Mouse (Mus musculus) regulatory T cell (primary cell): Measurements from ENCODE around the gene Foxn3.
"Not testable (repeated sequence)": the region's sequence is repeated elsewhere in the genome, so short reads cannot be mapped to it uniquely, and the experiment has no call there.

Experiments used
- in situ Hi-C: fragments of 300-600 bp; cut with MboI, MseI; formaldehyde crosslinking; loops from one replicate; pipeline ENCODE4 v1.15.1; 2025; ENCODE audit warnings: high pct_unique_total_duplicates

Gene Foxn3

DNA sequence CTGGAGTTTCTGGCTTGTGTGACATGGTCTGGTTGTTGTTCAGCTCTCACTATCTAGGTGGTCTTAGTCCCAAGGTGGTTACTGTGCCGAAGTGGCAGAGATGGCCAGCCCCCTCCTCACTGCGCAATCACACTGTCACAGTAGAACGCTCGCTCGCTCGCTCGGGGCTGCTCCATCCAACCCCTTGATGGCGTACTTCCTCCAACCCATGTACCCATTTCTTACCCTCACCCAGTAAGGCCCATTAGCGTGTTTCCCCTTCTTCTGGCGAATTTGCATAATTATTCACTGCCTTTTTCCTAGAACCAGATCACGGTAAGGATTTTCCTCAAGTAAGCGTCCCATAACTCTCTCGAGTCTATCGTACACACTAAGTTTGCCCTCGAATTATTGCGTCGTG, 369.3 kb downstream of the Foxn3 start:
- in situ Hi-C loops, result not testable (repeated sequence)

GRCm38 (mm10) chr12:99187671-99188070, 375.7 kb downstream of the Foxn3 start:
- in situ Hi-C loops, result no loop called here

- in situ Hi-C loops, result no loop called here
Measured at GRCm38 (mm10) chr12:99186239-99186638, 377.1 kb downstream of the Foxn3 start.

DNA sequence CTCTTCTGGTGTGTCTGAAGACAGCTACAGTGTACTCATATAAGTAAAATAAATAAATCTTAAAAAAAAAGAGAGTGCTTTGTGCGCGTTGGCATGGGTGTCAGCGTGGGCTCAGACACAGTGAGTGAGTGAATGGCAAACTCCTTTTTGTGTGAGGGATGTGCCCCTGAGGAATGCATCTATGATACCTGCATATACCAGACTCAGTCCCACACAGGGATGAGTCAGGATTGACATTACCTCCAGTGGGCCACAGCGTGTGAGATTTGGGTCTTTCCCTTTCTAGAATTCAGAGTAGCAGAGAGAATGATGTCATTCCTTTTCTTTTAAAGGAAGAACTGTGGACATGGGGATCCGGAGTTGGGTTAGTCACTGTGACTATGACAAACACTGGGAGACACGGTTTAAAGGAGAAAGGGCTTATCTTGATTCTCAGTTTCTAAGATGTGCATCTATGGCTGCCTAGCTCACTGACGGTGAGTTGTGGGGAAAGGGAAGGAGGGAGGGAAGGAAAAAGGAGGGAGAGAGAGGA, 380.1 kb downstream of the Foxn3 start:
- in situ Hi-C loops, result no loop called here

- in situ Hi-C loops, result no loop called here
Measured at GRCm38 (mm10) chr12:99182338-99182737, 381.0 kb downstream of the Foxn3 start.

DNA sequence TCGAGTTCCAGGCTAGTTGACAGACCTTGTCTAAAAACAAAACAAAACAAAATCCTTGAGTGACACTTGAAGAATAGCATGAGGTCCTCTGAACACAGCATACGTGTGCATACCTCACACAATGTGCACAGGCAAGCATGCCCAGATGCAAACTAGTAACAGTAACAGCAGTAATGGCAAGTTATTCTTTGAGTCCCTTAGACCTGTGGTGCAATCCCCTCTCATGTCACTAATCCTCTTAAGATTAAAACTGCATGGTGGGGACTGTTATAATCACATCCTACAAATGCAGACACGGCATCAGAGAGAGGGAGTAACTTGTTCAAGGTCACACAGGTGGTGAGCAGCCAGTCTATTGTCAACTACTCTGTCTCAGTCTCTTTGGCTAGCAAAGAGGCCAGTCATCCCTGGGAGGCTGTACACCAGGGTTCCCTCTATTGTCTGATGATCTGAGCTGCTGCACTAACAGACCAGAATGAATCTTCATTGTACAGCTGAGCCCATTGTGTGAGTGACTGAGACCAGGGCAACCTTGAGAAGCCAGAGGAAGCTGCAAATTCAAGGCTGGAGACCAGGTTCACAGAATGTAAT, 383.1 kb downstream of the Foxn3 start:
- in situ Hi-C loops, result no loop called here

DNA sequence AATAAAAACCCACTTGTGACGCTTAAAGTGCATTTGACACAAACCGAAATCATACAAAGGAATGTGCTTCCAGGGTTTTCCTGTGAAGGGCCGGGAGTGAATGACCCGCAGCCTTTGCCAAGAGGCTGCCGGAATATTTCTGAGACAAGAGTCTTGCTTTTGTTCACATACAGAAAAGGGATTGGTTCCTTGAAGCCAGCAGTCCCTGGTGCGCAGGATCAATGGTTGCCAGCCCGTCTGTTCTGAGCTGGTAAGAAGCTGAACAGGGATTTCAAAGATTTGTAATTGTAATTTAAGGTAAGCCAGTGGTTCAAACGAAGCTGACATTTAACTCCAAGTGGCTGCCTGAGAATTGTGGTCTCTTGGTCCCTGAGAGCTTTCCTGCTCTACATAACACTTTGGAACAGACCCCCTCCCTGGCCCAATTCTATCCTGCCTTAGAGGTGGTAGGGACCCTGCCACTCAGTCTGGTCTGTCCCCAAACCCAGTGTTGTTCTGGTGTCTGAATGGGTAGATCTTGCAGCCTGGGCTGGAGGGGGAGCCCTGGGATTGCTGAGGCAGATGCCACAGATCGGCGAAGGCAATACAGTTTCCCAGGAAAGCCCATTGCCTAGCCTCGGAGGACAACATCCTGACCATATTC, 388.3 kb downstream of the Foxn3 start:
- in situ Hi-C loops, result no loop called here

DNA sequence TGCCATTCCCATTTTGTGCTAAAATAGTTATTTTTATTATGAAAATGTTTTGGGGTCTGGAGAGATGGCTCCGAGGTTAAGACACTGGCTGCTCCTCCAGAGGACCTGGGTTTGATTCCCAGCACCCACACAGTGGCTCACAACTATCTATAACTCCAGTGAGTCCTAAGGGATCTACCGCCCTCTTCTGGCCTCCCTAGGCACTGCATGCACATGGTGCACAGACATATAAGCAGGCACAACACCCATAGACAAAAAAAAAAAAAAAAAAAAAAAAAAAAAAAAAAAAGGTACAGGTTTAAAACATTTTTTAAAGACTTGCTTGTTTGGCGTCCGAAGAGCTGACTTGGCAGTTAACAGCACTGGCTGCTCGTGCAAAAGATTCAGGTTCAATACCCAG, 391.2 kb downstream of the Foxn3 start:
- in situ Hi-C loops, result no loop called here

- in situ Hi-C loops, result no loop called here
Measured at GRCm38 (mm10) chr12:99169925-99170324, 393.5 kb downstream of the Foxn3 start.

DNA sequence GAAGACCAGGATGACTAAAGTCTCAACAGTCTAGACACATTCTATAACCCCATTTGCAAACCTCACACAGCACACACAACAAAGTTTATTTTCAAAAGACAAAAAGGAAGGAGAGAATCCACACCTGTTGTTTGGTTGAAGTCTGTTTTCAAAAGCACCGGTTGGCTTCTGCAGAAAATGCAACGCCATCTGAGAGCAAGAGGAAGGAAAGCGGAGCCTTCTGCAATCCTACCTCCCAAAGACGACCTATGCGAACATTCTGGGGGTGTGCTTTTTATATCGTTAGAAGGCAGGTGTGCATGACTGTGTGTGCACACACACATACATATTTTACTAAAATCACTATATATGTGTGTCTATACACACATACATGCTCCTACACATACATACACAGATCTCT, 397.3 kb downstream of the Foxn3 start:
- in situ Hi-C loops, result no loop called here

GRCm38 (mm10) chr12:99163342-99163682, 400.1 kb downstream of the Foxn3 start:
- in situ Hi-C loops, result no loop called here

- in situ Hi-C loops, result no loop called here
Measured at GRCm38 (mm10) chr12:99162639-99163341, 400.6 kb downstream of the Foxn3 start.

DNA sequence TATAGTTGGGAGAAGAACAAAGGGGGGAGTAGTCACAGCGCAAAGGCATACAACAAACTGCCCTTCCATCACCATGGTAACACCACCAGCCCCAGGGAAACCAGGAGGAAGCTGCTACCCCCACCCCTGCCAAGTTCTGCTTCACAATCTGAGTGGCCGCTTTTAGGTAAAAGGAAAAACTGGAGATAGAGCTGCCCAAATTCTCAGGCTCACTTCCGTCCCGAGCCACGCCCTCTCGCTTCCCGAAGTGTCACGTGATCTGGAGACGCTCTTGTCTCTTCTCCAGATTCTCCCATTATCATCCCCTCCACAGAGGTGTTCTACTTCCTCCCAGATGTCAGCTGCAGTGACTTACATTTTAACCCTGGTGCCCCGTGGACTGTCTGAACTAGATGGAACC, 401.2 kb downstream of the Foxn3 start:
- in situ Hi-C loops, result no loop called here

- in situ Hi-C loops, result no loop called here
Measured at GRCm38 (mm10) chr12:99160061-99160460, 403.3 kb downstream of the Foxn3 start.

GRCm38 (mm10) chr12:99155904-99156303, 407.5 kb downstream of the Foxn3 start:
- in situ Hi-C loops, result no loop called here

GRCm38 (mm10) chr12:99154230-99154629, 409.2 kb downstream of the Foxn3 start:
- in situ Hi-C loops, result no loop called here

- in situ Hi-C loops, result no loop called here
Measured at GRCm38 (mm10) chr12:99153664-99154063, 409.7 kb downstream of the Foxn3 start.

DNA sequence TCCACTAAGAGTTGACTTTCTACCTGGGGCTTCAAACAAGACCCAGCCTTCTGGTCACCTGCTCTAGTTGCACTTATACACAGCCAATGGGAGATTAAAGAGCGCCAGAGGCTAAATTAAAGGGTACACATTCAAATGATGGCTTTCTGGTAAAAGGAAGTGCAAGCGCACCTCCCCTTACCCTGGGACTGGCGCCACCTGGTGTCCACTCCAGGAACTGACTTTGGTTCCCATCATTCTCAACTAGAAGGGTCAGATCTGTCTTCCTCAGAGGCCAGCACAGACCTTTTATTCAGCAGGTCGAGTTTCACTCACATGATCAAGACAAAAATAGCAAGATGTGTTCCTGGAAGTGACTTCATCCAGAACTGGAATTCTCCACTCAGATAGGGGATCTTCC, 413.3 kb downstream of the Foxn3 start:
- in situ Hi-C loops, result no loop called here

GRCm38 (mm10) chr12:99149193-99149592, 414.2 kb downstream of the Foxn3 start:
- in situ Hi-C loops, result no loop called here
